Mouse (Mus musculus) E14TG2a.4 (cell line): ENCODE measurements around the gene Ceacam10.
A peak's percentile ranks its signal among the peaks of the same experiment; 100 is the strongest.
"Not testable (repeated sequence)": the region's sequence is repeated elsewhere in the genome, so short reads cannot be mapped to it uniquely, and the experiment has no call there.

Experiments used
- H3K27me3 ChIP-seq: 2 replicates; pipeline ENCODE4 v1.6.1; 2014; ENCODE audit warnings: low read length, control low read depth; ENCODE audit not compliant: insufficient read depth
- H3K36me3 ChIP-seq: 2 replicates; pipeline ENCODE4 v1.6.1; 2014; ENCODE audit warnings: low read length, control low read depth; ENCODE audit not compliant: insufficient read depth
- H3K4me1 ChIP-seq: replicated peaks from 2 replicates; pipeline ENCODE4 v1.6.1; 2014; ENCODE audit warnings: low read depth, low read length, control low read depth
- H3K4me3 ChIP-seq: replicated peaks from 2 replicates; pipeline ENCODE4 v1.5.1; 2014; ENCODE audit warnings: mild to moderate bottlenecking, low read length
- H3K9me3 ChIP-seq: 2 replicates; pipeline ENCODE4 v1.6.1; 2014; ENCODE audit warnings: low read length, control low read depth
- CTCF ChIP-seq: conservative IDR thresholded peaks from 2 replicates; pipeline ENCODE4 v1.5.1; 2014; ENCODE audit warnings: low read length
- NANOG ChIP-seq: IDR thresholded peaks from 2 replicates; pipeline ENCODE4 v1.6.1; 2014; ENCODE audit warnings: borderline replicate concordance, low read length, mixed read lengths
- POU5F1 ChIP-seq: IDR thresholded peaks from 2 replicates; pipeline ENCODE4 v1.6.1; 2014; ENCODE audit warnings: low read length, borderline replicate concordance

The Ceacam10 gene

DNA sequence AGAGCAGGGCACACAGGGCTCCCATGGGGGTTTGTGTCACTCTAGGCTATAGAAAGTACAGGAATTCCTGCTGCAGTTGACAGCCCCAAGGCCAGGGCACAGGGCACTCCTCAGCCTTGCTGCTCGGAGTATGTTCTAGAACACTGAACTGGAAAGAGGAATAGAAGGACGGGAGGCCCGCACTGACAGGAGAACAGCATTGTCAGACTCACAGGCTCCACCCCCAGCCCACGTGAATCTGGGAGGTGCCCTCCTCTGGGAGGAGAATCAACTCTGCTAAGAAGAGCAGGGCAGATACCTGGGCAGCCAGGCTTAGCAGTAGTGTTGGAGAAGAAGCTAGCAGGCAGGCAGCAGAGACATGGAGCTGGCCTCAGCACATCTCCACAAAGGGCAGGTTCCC lies at the start of gene Ceacam10:
Gene Ceacam10, plus strand, starts transcription at position 289 of the 400 bp plus-strand sequence.
- H3K27me3 ChIP-seq: not testable (repeated sequence)
- peaks cover 13% of the 10 kb centered on the region for H3K4me1 ChIP-seq

DNA sequence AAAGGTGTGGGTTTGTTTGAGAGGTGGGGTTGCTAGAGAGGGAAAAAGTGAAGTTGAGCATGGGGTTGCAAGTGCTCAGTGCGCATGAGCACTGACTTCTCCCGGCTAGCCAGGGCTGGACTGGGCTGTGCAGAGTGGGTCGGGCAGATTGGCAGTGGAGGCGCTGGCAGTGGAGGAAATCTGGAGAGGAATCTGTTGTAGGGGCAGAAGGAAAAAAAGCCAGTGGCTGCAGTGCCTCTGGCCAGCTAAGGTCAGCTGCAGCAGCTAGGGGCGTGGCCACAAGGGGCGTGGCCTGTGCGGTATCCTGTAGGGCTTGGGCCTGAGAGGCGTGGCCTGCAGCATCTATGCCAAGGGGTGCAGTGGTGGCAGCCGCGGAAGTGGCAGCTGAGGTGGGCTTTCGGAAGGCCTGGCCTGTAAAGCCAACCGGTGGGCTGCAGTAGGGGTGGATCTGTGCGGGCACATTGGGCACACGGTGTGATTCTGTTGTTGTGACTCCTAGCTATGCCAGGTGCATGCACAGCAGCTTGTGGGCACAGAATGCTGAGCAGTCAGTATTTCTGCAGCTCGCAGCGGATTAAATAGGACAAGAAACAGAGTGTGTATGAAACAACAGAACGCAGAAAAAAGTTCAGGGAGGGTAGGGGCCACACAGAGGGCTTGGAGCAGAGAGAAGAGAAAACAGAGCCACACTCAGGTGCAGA lies 40.9 kb upstream of the Ceacam10 start:
- Histone ChIP-seq H3K4me3 (no peak overlapping the region), H3K27me3 (peaks cover 19% of the 10 kb centered on the region; the same call in 1 of the 2 replicates), H3K9me3 (peaks cover 14% of the 10 kb centered on the region), H3K36me3 (no peaks in the 10 kb centered on the region), H3K4me1 (peaks cover 10% of the 10 kb centered on the region)
- no peak for TF ChIP-seq POU5F1
- no peak for TF ChIP-seq CTCF
- no peak for TF ChIP-seq NANOG

More for the DNA sequence above, at the start of gene Ceacam10:
- H3K9me3 ChIP-seq, H3K36me3 ChIP-seq: not testable (repeated sequence)
- H3K4me3 ChIP-seq: peak within 1 kb of the TSS; percentile 39; the same call in 1 of the 2 replicates

DNA sequence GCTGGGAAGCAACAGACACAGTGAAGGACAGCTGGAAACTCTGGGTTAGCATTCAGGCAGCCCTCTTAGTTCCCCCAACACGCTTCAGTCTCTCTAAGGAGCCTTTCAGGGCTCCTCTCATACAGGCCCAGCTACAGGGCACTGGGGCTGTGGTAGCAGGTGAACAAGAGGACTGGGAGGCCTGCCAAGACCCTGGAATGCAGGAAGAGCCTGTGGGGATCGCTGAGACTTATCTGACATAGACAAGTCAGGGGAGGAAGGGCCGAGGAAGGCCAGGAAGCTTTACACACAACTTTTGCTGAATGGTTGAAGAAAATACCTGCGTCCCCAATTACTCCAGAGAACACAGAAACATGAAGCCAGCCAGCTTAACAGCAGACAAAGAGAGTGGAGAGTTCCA lies 26.3 kb upstream of the Ceacam10 start:
- no peaks in the 10 kb centered on the region for H3K9me3 ChIP-seq
- peaks cover 14% of the 10 kb centered on the region for H3K27me3 ChIP-seq
- no peak overlapping the region for H3K4me3 ChIP-seq
- H3K36me3 ChIP-seq: no peaks in the 10 kb centered on the region
- TF ChIP-seq NANOG (no peak), CTCF (no peak), POU5F1 (no peak)
- H3K4me1 ChIP-seq: no peaks in the 10 kb centered on the region

GRCm38 (mm10) chr7:24751610-24752009 lies 25.4 kb upstream of the Ceacam10 start:
- Histone ChIP-seq H3K36me3 (no peaks in the 10 kb centered on the region), H3K4me3 (no peak overlapping the region), H3K9me3 (no peaks in the 10 kb centered on the region), H3K27me3 (peaks cover 14% of the 10 kb centered on the region), H3K4me1 (no peaks in the 10 kb centered on the region)
- TF ChIP-seq POU5F1: no peak
- TF ChIP-seq NANOG: no peak
- TF ChIP-seq CTCF: no peak

- Histone ChIP-seq H3K36me3 (no peaks in the 10 kb centered on the region), H3K4me1 (no peaks in the 10 kb centered on the region), H3K4me3 (no peak overlapping the region), H3K27me3 (peaks cover 15% of the 10 kb centered on the region), H3K9me3 (no peaks in the 10 kb centered on the region)
- no peak for TF ChIP-seq NANOG
- no peak for TF ChIP-seq CTCF
- no peak for TF ChIP-seq POU5F1
Measured at GRCm38 (mm10) chr7:24753476-24753875, 23.5 kb upstream of the Ceacam10 start.

DNA sequence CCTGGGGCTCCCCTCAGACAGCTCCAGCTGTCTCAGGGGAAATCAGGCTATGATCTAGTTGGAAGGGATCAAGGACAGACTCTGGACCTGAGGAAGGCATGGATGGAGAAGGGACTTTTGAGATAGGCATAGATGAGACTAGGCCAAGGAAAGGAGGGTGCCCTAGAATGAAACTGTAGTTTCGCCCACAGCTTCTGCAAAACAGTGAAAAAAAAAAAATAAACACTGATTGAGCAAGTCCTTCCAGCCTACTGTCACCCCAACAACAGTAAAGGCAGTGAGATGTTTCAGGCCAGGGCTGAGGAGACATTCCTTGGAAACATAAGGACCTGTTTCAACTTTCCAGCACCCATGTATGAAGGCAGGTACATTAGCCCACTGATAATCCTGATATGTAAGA lies 18.5 kb upstream of the Ceacam10 start:
- no peak for TF ChIP-seq NANOG
- no peak for TF ChIP-seq CTCF
- no peak for TF ChIP-seq POU5F1

DNA sequence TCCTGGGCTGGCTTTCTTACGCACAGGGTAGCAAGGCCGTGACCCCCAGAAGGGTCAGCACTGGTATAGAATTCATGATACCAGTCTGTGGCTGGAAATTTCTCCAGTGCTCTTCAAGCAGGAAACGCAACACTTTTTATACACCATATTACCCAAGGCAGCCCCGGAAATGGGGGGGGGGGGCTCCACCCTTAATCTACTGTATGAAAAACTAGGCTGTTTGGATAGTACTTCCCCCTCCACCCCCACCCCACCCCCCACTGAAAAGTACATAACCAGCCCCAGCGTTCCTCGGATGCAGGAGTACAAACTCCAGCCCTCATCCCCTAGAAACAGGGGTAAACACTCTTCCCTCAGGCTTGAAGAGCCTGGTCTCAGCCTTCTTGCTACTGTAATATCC lies 16.8 kb upstream of the Ceacam10 start, which contains the start of gene Cd177:
Gene Cd177, minus strand, starts transcription at position 101 of the 400 bp plus-strand sequence.
- Histone ChIP-seq H3K36me3 (no peaks in the 10 kb centered on the region), H3K9me3 (no peaks in the 10 kb centered on the region), H3K4me1 (peaks cover 9% of the 10 kb centered on the region), H3K4me3 (no peak within 1 kb of the TSS), H3K27me3 (peaks cover 9% of the 10 kb centered on the region)
- TF ChIP-seq NANOG: no peak
- no peak for TF ChIP-seq CTCF
- no peak for TF ChIP-seq POU5F1

More for the DNA sequence above, 18.5 kb upstream of the Ceacam10 start:
- H3K36me3 ChIP-seq: no peaks in the 10 kb centered on the region
- H3K4me3 ChIP-seq: no peak overlapping the region
- no peaks in the 10 kb centered on the region for H3K9me3 ChIP-seq
- H3K4me1 ChIP-seq: peaks cover 9% of the 10 kb centered on the region
- peaks cover 12% of the 10 kb centered on the region for H3K27me3 ChIP-seq

GRCm38 (mm10) chr7:24761161-24761560 lies 15.8 kb upstream of the Ceacam10 start:
- H3K9me3 ChIP-seq: no peaks in the 10 kb centered on the region
- peaks cover 9% of the 10 kb centered on the region for H3K4me1 ChIP-seq
- no peak for TF ChIP-seq CTCF
- TF ChIP-seq POU5F1: no peak
- TF ChIP-seq NANOG: no peak
- H3K27me3 ChIP-seq: peaks cover 16% of the 10 kb centered on the region
- H3K4me3 ChIP-seq: no peak overlapping the region
- no peaks in the 10 kb centered on the region for H3K36me3 ChIP-seq

- no peak overlapping the region for H3K4me3 ChIP-seq
- no peak for TF ChIP-seq POU5F1
- TF ChIP-seq CTCF: no peak
- no peak for TF ChIP-seq NANOG
- peaks cover 9% of the 10 kb centered on the region for H3K4me1 ChIP-seq
- H3K9me3 ChIP-seq: no peaks in the 10 kb centered on the region
- H3K27me3 ChIP-seq: peaks cover 16% of the 10 kb centered on the region
- no peaks in the 10 kb centered on the region for H3K36me3 ChIP-seq
Measured at GRCm38 (mm10) chr7:24762574-24762973, 14.4 kb upstream of the Ceacam10 start.
